Mouse (Mus musculus) limb, embryonic 10.5 days (tissue): ENCODE measurements around the gene Akr1b10. TPM values are rescaled to one million over a fixed set of nuclear protein-coding genes. Genes with fewer than 3 reads are reported as not detected.
"Not testable (repeated sequence)": the region's sequence is repeated elsewhere in the genome, so short reads cannot be mapped to it uniquely, and the experiment has no call there.

ENCODE experiments used
- DNase-seq: peaks from one replicate; pipeline ENCODE4 v3.0.0-alpha.2; 2017; ENCODE audit warnings: low spot score
- H3K27ac ChIP-seq: fragments of 300-500 bp; sonication (generic); 2 replicates; pipeline ENCODE4 v1.5.1; 2016; ENCODE audit warnings: mild to moderate bottlenecking
- H3K27me3 ChIP-seq: fragments of 300-500 bp; sonication (generic); 2 replicates; pipeline ENCODE4 v1.6.1; 2016; ENCODE audit warnings: low read depth, mild to moderate bottlenecking; ENCODE audit not compliant: poor library complexity, severe bottlenecking
- H3K36me3 ChIP-seq: fragments of 300-500 bp; sonication (generic); 2 replicates; pipeline ENCODE4 v1.6.1; 2016; ENCODE audit warnings: mild to moderate bottlenecking, moderate library complexity
- H3K4me1 ChIP-seq: fragments of 300-500 bp; sonication (generic); 2 replicates; pipeline ENCODE4 v1.6.1; 2016
- H3K4me3 ChIP-seq: fragments of 300-500 bp; sonication (generic); 2 replicates; pipeline ENCODE4 v1.5.1; 2016; ENCODE audit warnings: mild to moderate bottlenecking, moderate library complexity
- H3K9me3 ChIP-seq: fragments of 300-500 bp; sonication (generic); replicated peaks from 2 replicates; pipeline ENCODE4 v1.6.1; 2016; ENCODE audit warnings: mild to moderate bottlenecking
- WGBS: fragments of 180-500 bp; shearing (Covaris S2); methylation state at CpG from one replicate; pipeline ENCODE4 v1.1.7; 2016; 5-methylcytosine and 5-hydroxymethylcytosine counted together
- polyA plus RNA-seq: library from polyadenylated mRNA; unstranded; fragments of >200 nt; fragmentation: Nextera tagmentation; extraction: Ambion mirVana; gene quantifications from 2 replicates; pipeline ENCODE4 v1.2.1, GENCODE M21; 2016

Gene Akr1b10
- polyA plus RNA-seq, 1 experiment from 2014 or later, result 17.6 TPM

GRCm38 (mm10) chr6:34353658-34354353 is 30.2 kb upstream of the Akr1b10 start, which contains the start of gene Akr1b8:
Akr1b8 (plus strand) TSS chr6:34354119.
- H3K9me3 ChIP-seq, result no peaks in the 10 kb centered on the region
- WGBS, result 12% methylated on average over 16 of the region's 16 CpGs
- peak within 1 kb of the TSS; percentile 83 for H3K27ac ChIP-seq
- H3K27me3 ChIP-seq, result no peaks in the 10 kb centered on the region
- DNase-seq, result peak; percentile 58
- H3K36me3 ChIP-seq, result no peaks in the 10 kb centered on the region
- peaks cover 20% of the 10 kb centered on the region for H3K4me1 ChIP-seq
- H3K4me3 ChIP-seq, result peak within 1 kb of the TSS; percentile 46

- peak overlapping the region; percentile 83 for H3K27ac ChIP-seq
- WGBS, result 74% methylated on average over 8 of the region's 8 CpGs
These were observed 29.4 kb upstream of the Akr1b10 start for GRCm38 (mm10) chr6:34354354-34355348.

DNA sequence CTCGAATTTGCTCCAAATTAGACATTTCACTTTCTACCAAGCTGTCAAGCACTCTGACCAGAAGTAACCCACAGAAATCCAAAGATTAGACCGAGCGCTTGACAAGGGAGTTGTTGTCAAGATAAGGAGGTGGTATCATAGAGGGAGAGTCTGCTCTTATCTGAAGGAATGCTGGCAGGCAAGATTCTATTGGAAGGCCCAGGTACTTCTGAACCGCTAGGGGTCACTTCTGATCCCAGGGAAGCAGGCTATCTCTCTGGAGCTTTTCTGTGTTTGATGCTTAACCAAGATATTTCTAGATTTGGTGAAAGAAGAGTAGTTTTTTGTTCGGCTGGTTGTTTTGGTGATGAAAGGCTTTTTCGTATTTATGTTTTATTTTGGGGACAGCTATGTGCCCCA is 28.7 kb upstream of the Akr1b10 start:
- Histone ChIP-seq H3K27ac (no peak overlapping the region), H3K4me3 (no peak overlapping the region), H3K9me3 (no peaks in the 10 kb centered on the region), H3K27me3 (no peaks in the 10 kb centered on the region), H3K4me1 (peaks cover 22% of the 10 kb centered on the region), H3K36me3 (no peaks in the 10 kb centered on the region)
- DNase-seq, result no peak
- 76% methylated on average over 6 of the region's 6 CpGs for WGBS

More at GRCm38 (mm10) chr6:34354354-34355348, 29.4 kb upstream of the Akr1b10 start:
- Histone ChIP-seq H3K9me3 (no peaks in the 10 kb centered on the region), H3K36me3 (no peaks in the 10 kb centered on the region), H3K4me1 (peaks cover 20% of the 10 kb centered on the region), H3K27me3 (no peaks in the 10 kb centered on the region), H3K4me3 (peak overlapping the region; percentile 46)
- DNase-seq, result peak; percentile 35

- Histone ChIP-seq H3K27me3 (no peaks in the 10 kb centered on the region), H3K27ac (no peak overlapping the region), H3K9me3 (no peaks in the 10 kb centered on the region), H3K4me1 (peaks cover 25% of the 10 kb centered on the region), H3K36me3 (no peaks in the 10 kb centered on the region), H3K4me3 (no peak overlapping the region)
- DNase-seq, result no peak
- 90% methylated on average over 9 of the region's 9 CpGs for WGBS
These were observed 28.2 kb upstream of the Akr1b10 start for GRCm38 (mm10) chr6:34355841-34356240.

DNA sequence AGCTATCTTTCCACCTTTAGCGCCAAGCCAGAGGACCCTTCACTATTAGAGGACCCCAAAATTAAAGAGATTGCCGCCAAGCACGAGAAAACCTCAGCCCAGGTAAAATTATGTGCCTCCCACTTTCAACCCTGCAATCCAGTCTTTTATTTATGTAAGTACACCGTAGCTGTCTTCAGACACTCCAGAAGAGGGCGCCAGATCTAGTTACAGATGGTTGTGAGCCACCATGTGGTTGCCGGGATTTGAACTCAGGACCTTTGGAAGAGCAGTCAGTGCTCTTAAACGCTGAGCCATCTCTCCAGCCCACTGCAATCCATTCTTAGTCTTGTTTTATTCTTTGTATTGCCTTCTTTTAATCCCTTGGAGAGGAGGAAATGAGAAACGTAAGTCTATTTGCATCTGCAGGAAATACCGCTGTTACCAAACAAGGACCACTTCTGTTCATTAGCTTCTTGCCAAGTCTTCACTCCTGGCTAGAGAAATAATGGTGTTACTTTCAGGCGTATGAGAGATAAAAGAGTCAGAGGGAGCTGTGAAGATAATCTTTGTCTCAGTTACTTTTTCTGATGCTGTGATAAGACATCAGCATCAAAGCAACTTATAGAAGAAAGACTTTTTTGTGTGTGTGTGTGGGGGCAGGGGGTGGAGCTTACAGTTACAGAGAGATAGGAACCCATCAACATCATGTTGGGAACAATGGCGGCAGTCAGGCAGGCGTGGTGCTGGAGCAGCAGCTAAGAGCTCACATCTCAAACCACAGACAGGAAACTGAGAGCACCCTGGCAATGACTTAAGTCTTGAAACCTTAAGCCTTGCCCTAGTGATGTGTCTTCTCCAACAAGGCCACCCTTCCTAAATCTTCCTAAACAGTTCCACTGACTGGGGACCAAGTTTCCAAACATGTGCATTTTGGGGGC is 19.5 kb upstream of the Akr1b10 start:
- 90% methylated on average over 12 of the region's 12 CpGs for WGBS
- H3K9me3 ChIP-seq, result no peaks in the 10 kb centered on the region

DNA sequence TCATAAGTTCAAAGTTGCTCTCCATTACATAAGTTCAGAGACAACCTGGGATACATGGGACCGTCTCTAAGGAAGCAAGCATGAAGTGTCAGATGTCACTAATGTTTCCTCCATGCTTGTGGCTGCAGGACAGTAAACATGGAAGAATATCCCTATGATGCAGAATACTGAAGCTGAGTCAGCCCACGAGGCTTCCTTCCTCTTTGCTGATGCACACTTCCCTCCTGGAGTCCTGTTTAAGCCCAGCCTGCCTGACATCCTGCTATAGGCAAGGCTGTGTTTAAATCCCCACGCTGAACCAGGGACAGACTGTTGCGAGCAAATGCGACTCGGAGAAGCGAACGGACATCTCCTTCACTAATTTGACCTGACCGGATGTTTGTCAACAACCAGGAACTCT is 16.0 kb upstream of the Akr1b10 start:
- no peak overlapping the region for H3K27ac ChIP-seq
- no peak for DNase-seq
- H3K27me3 ChIP-seq, result no peaks in the 10 kb centered on the region
- no peaks in the 10 kb centered on the region for H3K9me3 ChIP-seq
- H3K4me3 ChIP-seq, result no peak overlapping the region
- WGBS, result 88% methylated on average over 9 of the region's 9 CpGs
- H3K36me3 ChIP-seq, result no peaks in the 10 kb centered on the region
- H3K4me1 ChIP-seq, result no peaks in the 10 kb centered on the region; the same call in 1 of the 2 replicates

More for the DNA sequence above, 19.5 kb upstream of the Akr1b10 start:
- no peak overlapping the region for H3K27ac ChIP-seq
- H3K27me3 ChIP-seq, result no peaks in the 10 kb centered on the region
- no peak for DNase-seq
- no peaks in the 10 kb centered on the region for H3K36me3 ChIP-seq
- no peak overlapping the region for H3K4me3 ChIP-seq
- H3K4me1 ChIP-seq, result peaks cover 5% of the 10 kb centered on the region

GRCm38 (mm10) chr6:34370081-34370480 is 13.9 kb upstream of the Akr1b10 start:
- 88% methylated on average over 8 of the region's 8 CpGs for WGBS
- no peak for DNase-seq
- H3K27ac ChIP-seq, result no peak overlapping the region
- no peaks in the 10 kb centered on the region for H3K36me3 ChIP-seq
- H3K4me1 ChIP-seq, result no peaks in the 10 kb centered on the region; the same call in 1 of the 2 replicates
- H3K4me3 ChIP-seq, result no peak overlapping the region
- no peaks in the 10 kb centered on the region for H3K27me3 ChIP-seq
- no peaks in the 10 kb centered on the region for H3K9me3 ChIP-seq

- Histone ChIP-seq H3K4me3 (peak overlapping the region; percentile 21; the same call in 1 of the 2 replicates), H3K9me3 (no peaks in the 10 kb centered on the region), H3K27ac (no peak overlapping the region), H3K4me1 (no peaks in the 10 kb centered on the region; the same call in 1 of the 2 replicates), H3K36me3 (no peaks in the 10 kb centered on the region), H3K27me3 (no peaks in the 10 kb centered on the region)
- DNase-seq, result peak; percentile 73
- WGBS, result 29% methylated on average over 18 of the region's 18 CpGs
These were observed 12.2 kb upstream of the Akr1b10 start for GRCm38 (mm10) chr6:34371700-34372351.

DNA sequence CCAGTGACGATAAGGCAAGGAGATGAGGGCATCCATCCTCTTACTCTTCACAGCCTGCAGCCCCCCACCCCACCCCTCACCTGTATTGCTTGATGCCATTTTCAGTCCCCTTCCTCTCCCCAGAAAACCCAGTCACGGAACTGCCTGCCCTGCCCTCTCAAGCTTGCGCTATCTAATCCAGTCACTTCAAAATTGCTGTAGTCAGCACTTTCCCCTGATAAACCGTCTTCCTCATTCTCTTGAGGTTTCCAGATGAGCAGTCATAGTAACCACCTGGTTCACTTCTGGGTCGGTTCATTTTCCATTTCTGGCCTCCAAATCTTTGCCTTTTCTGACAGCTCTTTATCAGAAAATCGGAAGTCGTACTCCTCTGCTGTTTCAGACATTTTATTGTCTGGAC is 10.2 kb upstream of the Akr1b10 start:
- Histone ChIP-seq H3K27me3 (no peaks in the 10 kb centered on the region), H3K9me3 (no peaks in the 10 kb centered on the region), H3K36me3 (no peaks in the 10 kb centered on the region), H3K27ac (no peak overlapping the region), H3K4me1 (no peaks in the 10 kb centered on the region; the same call in 1 of the 2 replicates), H3K4me3 (no peak overlapping the region)
- WGBS, result 90% methylated on average over 7 of the region's 7 CpGs
- no peak for DNase-seq

DNA sequence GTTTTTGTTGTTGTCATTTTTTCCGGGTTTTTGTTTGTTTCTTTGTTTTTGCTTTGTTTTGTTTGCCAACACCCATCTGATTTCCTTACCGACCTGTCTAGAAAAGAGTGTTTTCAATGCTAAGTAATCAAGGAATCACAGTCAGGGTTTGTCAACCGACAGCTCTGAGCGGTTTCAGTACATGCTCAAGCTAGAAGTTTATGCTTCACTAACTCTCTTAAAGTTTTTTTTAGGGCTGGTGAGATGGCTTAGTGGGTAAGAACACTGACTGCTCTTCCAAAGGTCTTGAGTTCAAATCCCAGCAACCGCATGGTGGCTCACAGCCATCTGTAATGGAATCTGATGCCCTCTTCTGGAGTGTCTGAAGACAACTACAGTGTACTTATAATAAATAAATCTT is 8.1 kb upstream of the Akr1b10 start:
- H3K27me3 ChIP-seq, H3K9me3 ChIP-seq: not testable (repeated sequence)

GRCm38 (mm10) chr6:34383401-34383800 is 617 bp upstream of the Akr1b10 start:
- Histone ChIP-seq H3K4me1 (peaks cover 15% of the 10 kb centered on the region), H3K27ac (no peak overlapping the region), H3K36me3 (0 out of 2 replicates have a peak, but pooled peaks cover 2% of the 10 kb centered on the region), H3K4me3 (no peak overlapping the region), H3K9me3 (no peaks in the 10 kb centered on the region), H3K27me3 (no peaks in the 10 kb centered on the region)
- 56% methylated on average over 8 of the region's 8 CpGs for WGBS
- DNase-seq, result no peak

More for the DNA sequence above, 8.1 kb upstream of the Akr1b10 start:
- H3K36me3 ChIP-seq, H3K4me1 ChIP-seq, DNase-seq, H3K4me3 ChIP-seq, H3K27ac ChIP-seq: not testable (repeated sequence)
- WGBS, result 85% methylated on average over 5 of the region's 5 CpGs
